Mouse (Mus musculus) naive thymus-derived CD4-positive, alpha-beta T cell, adult 5 months (primary cell): ENCODE measurements around the gene Zcchc24. TPM values are rescaled to one million over a fixed set of nuclear protein-coding genes. Genes with fewer than 3 reads are reported as not detected.

Experiments used
- polyA plus RNA-seq: library from polyadenylated mRNA; unstranded; fragments of 100-300 nt; shearing (Covaris generic); gene quantifications from one replicate; pipeline ENCODE4 v1.2.1, GENCODE M21; 2017

Zcchc24 gene
- polyA plus RNA-seq = 2.8 TPM

DNA sequence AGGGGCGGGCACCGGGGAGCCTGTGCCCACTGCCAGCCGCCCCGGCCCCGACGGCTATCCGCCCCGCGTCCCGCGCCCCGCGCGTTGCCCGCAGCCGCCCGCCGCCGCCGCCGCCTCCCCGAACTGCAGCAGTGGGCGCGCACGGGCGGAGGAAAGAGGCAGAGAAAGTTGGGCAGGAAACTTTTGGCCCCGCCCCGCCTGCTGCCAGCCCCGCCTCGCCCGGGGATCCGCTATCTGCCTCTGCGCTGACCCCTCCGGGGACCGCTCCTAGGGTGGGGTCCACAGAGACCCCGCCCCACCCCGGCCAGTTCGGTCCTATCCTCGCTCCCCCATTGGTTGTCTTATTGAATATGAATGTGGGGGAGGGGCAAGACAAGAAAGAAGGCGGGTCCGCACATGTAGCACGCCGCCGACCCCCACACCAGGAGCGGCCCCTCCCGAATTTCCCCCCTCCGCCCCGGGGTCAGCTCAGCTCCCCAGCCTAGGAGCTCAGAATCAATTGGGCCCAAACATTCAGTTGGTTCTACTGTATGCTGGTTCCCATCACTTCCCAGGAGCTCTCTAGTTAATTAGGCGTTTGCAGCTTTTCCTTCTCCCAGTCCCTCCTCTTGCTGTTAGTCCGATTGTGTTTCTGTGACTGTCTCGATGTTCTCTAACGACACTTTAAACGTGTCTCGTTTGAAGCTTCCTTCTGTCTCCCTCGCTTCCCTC, at the start of gene Zcchc24:
TSS of gene Zcchc24 (minus strand) at position 125 of the 711 bp plus-strand sequence.

GRCm38 (mm10) chr14:25693888-25694568, 74.8 kb downstream of the Zcchc24 start, which contains the start of gene Ppif:
TSS of gene Ppif (plus strand) at chr14:25694154.

Other genes starting within 250 kb of the Zcchc24 start
- 36.8 TPM for gene Ppif, start 74.9 kb downstream of the Zcchc24 start, polyA plus RNA-seq
- 38.8 TPM for gene Anxa11, start 73.1 kb upstream of the Zcchc24 start, polyA plus RNA-seq
- not detected for gene Plac9a, start 134.1 kb upstream of the Zcchc24 start, polyA plus RNA-seq
- gene Tmem254a, start 158.6 kb upstream of the Zcchc24 start, polyA plus RNA-seq = 1.1 TPM
- not detected for gene Cphx1, start 169.3 kb upstream of the Zcchc24 start, polyA plus RNA-seq
- not detected for gene Duxbl1, start 209.5 kb upstream of the Zcchc24 start, polyA plus RNA-seq